Mouse (Mus musculus) liver, adult 2 months (tissue): ENCODE data around the gene Fgfr4.

Experiments
- CTCF ChIP-seq: fragments of 200-500 bp; IDR thresholded peaks from 2 replicates; pipeline ENCODE4 v1.5.1; 2011; ENCODE audit warnings: low read depth, low read length, control low read depth
- POLR2A ChIP-seq: fragments of 200-500 bp; IDR thresholded peaks from 2 replicates; pipeline ENCODE4 v1.6.1; 2011; ENCODE audit warnings: low read length, control low read depth; ENCODE audit not compliant: insufficient read depth; ENCODE audit errors: extremely low read depth

GRCm38 (mm10) chr13:55168958-55169369 lies 16.5 kb downstream of the Fgfr4 start:
- TF ChIP-seq CTCF (no peak), POLR2A (no peak)
